Comparison of ENCODE assay signal across 12 mouse cellular contexts in the genomic region with DNA sequence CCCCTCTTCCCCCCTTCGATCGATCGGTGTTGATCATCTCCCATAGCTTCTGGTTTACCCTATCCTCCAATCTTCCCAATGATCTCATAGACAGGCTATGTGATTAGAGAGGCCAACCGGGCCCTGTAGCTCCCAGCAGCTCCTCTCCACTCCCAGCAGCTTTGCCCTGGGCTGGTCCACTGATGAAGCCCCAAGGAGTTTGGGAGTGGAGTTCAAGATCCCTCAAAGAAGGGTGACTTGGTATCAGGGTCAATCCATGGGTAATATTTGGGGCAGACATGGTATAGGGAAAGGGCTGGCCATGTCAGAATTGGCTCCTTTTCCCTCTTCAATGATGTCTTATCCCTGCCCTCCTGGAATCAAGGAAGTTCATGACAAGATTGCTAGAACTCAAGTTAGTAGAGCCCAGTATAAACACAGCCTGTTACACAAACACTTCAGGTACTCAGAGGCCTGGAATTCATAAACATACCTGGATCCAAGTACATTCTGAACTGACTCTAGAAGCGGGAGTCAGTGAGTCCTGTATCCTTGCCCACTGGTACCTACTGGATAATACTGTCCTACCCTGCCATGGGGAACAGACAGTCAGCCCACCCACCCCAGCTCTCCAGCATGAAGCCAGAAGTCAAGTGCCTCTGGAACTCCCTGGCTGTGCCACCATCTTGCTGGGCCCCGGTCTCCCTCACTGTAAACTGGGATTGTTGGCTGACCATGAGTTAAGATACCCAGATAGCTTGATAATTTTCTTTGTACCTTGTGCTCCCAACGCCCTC. TPM values are rescaled to one million over a fixed set of nuclear protein-coding genes. Genes with fewer than 3 reads are reported as not detected.
DNase-seq lines count a peak whose midpoint lies in the region; ATAC-seq and TF ChIP-seq lines count a peak whose summit lies in the region.
"Had no signal": no experiment of that assay in that cellular context is flagged by ENCODE, and none has a peak within 500 bp of the region (broad histone marks: within the 10 kb centered on the region; RNA-seq: fewer than 3 reads in every experiment).

No protein-coding gene starts in this region.

- no peaks in the 10 kb centered on the region for H3K36me3 ChIP-seq in liver, embryonic 13.5 days
- no peaks in the 10 kb centered on the region for H3K36me3 ChIP-seq in forebrain, postnatal 0 days (ENCODE audit: insufficient read depth)
- no peaks in the 10 kb centered on the region for H3K36me3 ChIP-seq in liver, embryonic 15.5 days (replicated peaks)
- no peaks in the 10 kb centered on the region for H3K36me3 ChIP-seq in neural tube, embryonic 15.5 days
- H3K36me3 ChIP-seq: limb, embryonic 13.5 days had no signal

- 82% methylated on average over 7 of the region's 7 CpGs for WGBS in liver, embryonic 13.5 days (ENCODE audit: insufficient replicate concordance)
- WGBS in forebrain, postnatal 0 days, result 64% methylated on average over 7 of the region's 7 CpGs
- 74% methylated on average over 7 of the region's 7 CpGs for WGBS in liver, embryonic 15.5 days (ENCODE audit: insufficient replicate concordance)
- 80% methylated on average over 7 of the region's 7 CpGs for WGBS in neural tube, embryonic 15.5 days

- peaks cover 89% of the 10 kb centered on the region for H3K4me1 ChIP-seq in liver, embryonic 13.5 days (replicated peaks)
- peaks cover 21% of the 10 kb centered on the region for H3K4me1 ChIP-seq in forebrain, postnatal 0 days (ENCODE audit: insufficient read depth)
- peaks cover 90% of the 10 kb centered on the region for H3K4me1 ChIP-seq in liver, embryonic 15.5 days (replicated peaks)
- peaks cover 55% of the 10 kb centered on the region for H3K4me1 ChIP-seq in neural tube, embryonic 15.5 days

- TF ChIP-seq CTCF in forebrain, postnatal 0 days (IDR thresholded peaks at IDR 0.05; ENCODE audit: low read depth), result no peak

- no peak for DNase-seq in liver, embryonic 13.5 days
- no peak for DNase-seq in liver
- no peak for DNase-seq in forebrain, postnatal 0 days
- no peak for DNase-seq in cerebellum, adult 9-10 months
- DNase-seq in B cell, adult 2 months, result no peak
- DNase-seq in adrenal gland, postnatal 4 days (ENCODE audit: low spot score in 2 of 2), result no peak
- DNase-seq: cerebellum, adult 11 months had no signal

- H3K4me2 ChIP-seq in liver, embryonic 13.5 days, result peak overlapping the region; percentile 76
- H3K4me2 ChIP-seq in forebrain, postnatal 0 days (ENCODE audit: low read depth), result no peak overlapping the region
- peak overlapping the region; percentile 69 for H3K4me2 ChIP-seq in liver, embryonic 15.5 days
- H3K4me2 ChIP-seq in neural tube, embryonic 15.5 days, result no peak overlapping the region

- peak overlapping the region; percentile 98 for H3K27ac ChIP-seq in liver, embryonic 13.5 days
- peak overlapping the region; percentile 74; the same call in 1 of the 2 replicates for H3K27ac ChIP-seq in forebrain, postnatal 0 days (ENCODE audit: low read depth, low read length)
- peak overlapping the region; percentile 97 for H3K27ac ChIP-seq in liver, embryonic 15.5 days (replicated peaks)
- peak overlapping the region; percentile 78 for H3K27ac ChIP-seq in neural tube, embryonic 15.5 days (replicated peaks)

- no peaks in the 10 kb centered on the region for H3K9me3 ChIP-seq in liver, embryonic 13.5 days (replicated peaks)
- no peaks in the 10 kb centered on the region for H3K9me3 ChIP-seq in forebrain, postnatal 0 days (ENCODE audit: low read length)
- H3K9me3 ChIP-seq in liver, embryonic 15.5 days (replicated peaks), result no peaks in the 10 kb centered on the region
- no peaks in the 10 kb centered on the region for H3K9me3 ChIP-seq in neural tube, embryonic 15.5 days (replicated peaks)
- H3K9me3 ChIP-seq: limb, embryonic 13.5 days had no signal

- no peak overlapping the region for H3K4me3 ChIP-seq in liver, embryonic 13.5 days (replicated peaks)
- no peak overlapping the region for H3K4me3 ChIP-seq in forebrain, postnatal 0 days (ENCODE audit: low read depth, low read length)
- no peak overlapping the region for H3K4me3 ChIP-seq in liver, embryonic 15.5 days (replicated peaks)
- H3K4me3 ChIP-seq in neural tube, embryonic 15.5 days (replicated peaks), result no peak overlapping the region
- H3K4me3 ChIP-seq: limb, embryonic 13.5 days had no signal

- peaks cover 3% of the 10 kb centered on the region; the same call in 1 of the 2 replicates for H3K27me3 ChIP-seq in liver, embryonic 13.5 days
- H3K27me3 ChIP-seq in forebrain, postnatal 0 days (ENCODE audit: insufficient read depth, low read length), result no peaks in the 10 kb centered on the region
- no peaks in the 10 kb centered on the region for H3K27me3 ChIP-seq in liver, embryonic 15.5 days
- no peaks in the 10 kb centered on the region for H3K27me3 ChIP-seq in neural tube, embryonic 15.5 days (replicated peaks)
- H3K27me3 ChIP-seq: limb, embryonic 13.5 days; Patski had no signal

- no peak for ATAC-seq in liver, embryonic 13.5 days (ENCODE audit: low read depth)
- no peak for ATAC-seq in forebrain, postnatal 0 days
- ATAC-seq in liver, embryonic 15.5 days (ENCODE audit: insufficient read depth), result no peak
- ATAC-seq in neural tube, embryonic 15.5 days (ENCODE audit: low FRiP score), result no peak
- ATAC-seq: Patski had no signal

- peak overlapping the region; percentile 79 for H3K9ac ChIP-seq in liver, embryonic 13.5 days
- no peak overlapping the region for H3K9ac ChIP-seq in forebrain, postnatal 0 days
- peak overlapping the region; percentile 69 for H3K9ac ChIP-seq in liver, embryonic 15.5 days
- no peak overlapping the region for H3K9ac ChIP-seq in neural tube, embryonic 15.5 days (replicated peaks)
- H3K9ac ChIP-seq: limb, embryonic 13.5 days had no signal

RNA-seq across cellular contexts. Expression of gene Chit1, which starts 13.8 kb away (rescaled TPM):
- polyA plus RNA-seq in liver, embryonic 13.5 days (2015; fragmentation: Nextera tagmentation; extraction: Ambion mirVana), result 0.08 and 0.12 TPM in 2 replicates
- 0.19 and 0.46 TPM in 2 replicates for total RNA-seq in forebrain, postnatal 0 days (2014; rRNA removed)
- 0.30 and 0.41 TPM in 2 replicates for polyA plus RNA-seq in forebrain, postnatal 0 days (2015; fragmentation: Nextera tagmentation; extraction: Ambion mirVana)
- 0.07 and 0.20 TPM in 2 replicates for polyA plus RNA-seq in liver, embryonic 15.5 days (2015; fragmentation: Nextera tagmentation; extraction: Ambion mirVana)
- polyA plus RNA-seq in neural tube, embryonic 15.5 days (2015; fragmentation: Nextera tagmentation; extraction: Ambion mirVana), result 0.87 and 0.89 TPM in 2 replicates
- total RNA-seq in adrenal gland, postnatal 4 days (2021), result not detected
- total RNA-seq: gastrocnemius, adult 8-10 months had no signal
- polyA plus RNA-seq: Patski had no signal

RNA-seq across cellular contexts. Expression of gene Btg2, which starts 18.3 kb away (rescaled TPM):
- 79.6 and 89.1 TPM in 2 replicates for polyA plus RNA-seq in liver, embryonic 13.5 days (2015; fragmentation: Nextera tagmentation; extraction: Ambion mirVana)
- 9.2 and 11.9 TPM in 2 replicates for total RNA-seq in forebrain, postnatal 0 days (2014; rRNA removed)
- 10.1 and 12.0 TPM in 2 replicates for polyA plus RNA-seq in forebrain, postnatal 0 days (2015; fragmentation: Nextera tagmentation; extraction: Ambion mirVana)
- 103 and 108 TPM in 2 replicates for polyA plus RNA-seq in liver, embryonic 15.5 days (2015; fragmentation: Nextera tagmentation; extraction: Ambion mirVana)
- 20.6 and 29.3 TPM in 2 replicates for polyA plus RNA-seq in neural tube, embryonic 15.5 days (2015; fragmentation: Nextera tagmentation; extraction: Ambion mirVana)
- total RNA-seq in adrenal gland, postnatal 4 days (2021), result 10 to 100 TPM; 25.6 to 27.8 TPM

Comparison
In these comparisons a context has a peak if more than half of its experiments do, and no peak if none do; other contexts are left out.
1. H3K4me2 ChIP-seq: peak in liver, embryonic 13.5 days (single experiment) and liver, embryonic 15.5 days (single experiment); none in forebrain, postnatal 0 days (single experiment) and neural tube, embryonic 15.5 days (single experiment).
2. H3K9ac ChIP-seq: peak in liver, embryonic 13.5 days (single experiment) and liver, embryonic 15.5 days (single experiment); none in forebrain, postnatal 0 days (single experiment) and neural tube, embryonic 15.5 days (single experiment).
3. Peak in every context shown above with its lines, with median percentiles within 50 percentile points of each other: H3K27ac ChIP-seq.